Mouse (Mus musculus) neural tube, embryonic 14.5 days (tissue): Measurements from ENCODE around the gene Cda. TPM values are rescaled to one million over a fixed set of nuclear protein-coding genes. Genes with fewer than 3 reads are reported as not detected.
A peak's percentile ranks its signal among the peaks of the same experiment; 100 is the strongest.
"Not testable (repeated sequence)": the region's sequence is repeated elsewhere in the genome, so short reads cannot be mapped to it uniquely, and the experiment has no call there.

Experiments
- ATAC-seq: fragments of 200-750 bp; cut with Nextera tagmentation; 2 replicates; pipeline ENCODE4 v1.8.0; 2017; ENCODE audit warnings: low read depth, mild to moderate bottlenecking, moderate TSS enrichment, moderate library complexity
- H3K27ac ChIP-seq: fragments of 300-500 bp; sonication (generic); 2 replicates; pipeline ENCODE4 v1.5.1; 2014; ENCODE audit warnings: low read depth, mild to moderate bottlenecking, control low read depth, low read length, moderate library complexity, mixed read lengths
- H3K27me3 ChIP-seq: fragments of 300-500 bp; sonication (generic); 2 replicates; pipeline ENCODE4 v1.6.1; 2014; ENCODE audit warnings: low read length; ENCODE audit not compliant: control insufficient read depth, insufficient read depth
- H3K36me3 ChIP-seq: fragments of 300-500 bp; sonication (generic); 2 replicates; pipeline ENCODE4 v1.6.1; 2014; ENCODE audit warnings: low read length, mixed read lengths; ENCODE audit not compliant: control insufficient read depth, insufficient read depth
- H3K4me1 ChIP-seq: fragments of 300-500 bp; sonication (generic); 2 replicates; pipeline ENCODE4 v1.6.1; 2014; ENCODE audit warnings: low read length; ENCODE audit not compliant: control insufficient read depth, insufficient read depth
- H3K4me2 ChIP-seq: fragments of 300-500 bp; sonication (generic); 2 replicates; pipeline ENCODE4 v1.6.1; 2014; ENCODE audit warnings: mild to moderate bottlenecking, low read depth, low read length, control low read depth
- H3K4me3 ChIP-seq: fragments of 300-500 bp; sonication (generic); 2 replicates; pipeline ENCODE4 v1.5.1; 2014; ENCODE audit warnings: low read depth, low read length, control low read depth, mixed read lengths
- H3K9ac ChIP-seq: fragments of 300-500 bp; sonication (generic); replicated peaks from 2 replicates; pipeline ENCODE4 v1.6.1; 2014; ENCODE audit warnings: low read depth, mild to moderate bottlenecking, control low read depth, low read length, mixed read lengths
- H3K9me3 ChIP-seq: fragments of 300-500 bp; sonication (generic); 2 replicates; pipeline ENCODE4 v1.6.1; 2016; ENCODE audit warnings: low read length; ENCODE audit not compliant: control insufficient read depth
- WGBS: fragments of 180-500 bp; shearing (Covaris S2); extraction: QIAGEN DNeasy Blood & Tissue Kit; methylation state at CpG from one replicate; pipeline ENCODE4 v1.1.7; 2014; 5-methylcytosine and 5-hydroxymethylcytosine counted together
- polyA plus RNA-seq: library from polyadenylated mRNA; unstranded; fragments of >200 nt; fragmentation: Nextera tagmentation; extraction: Ambion mirVana; gene quantifications from 2 replicates; pipeline ENCODE4 v1.2.1, GENCODE M21; 2014

Gene Cda
- polyA plus RNA-seq, 1 experiment from 2014 or later, result 8.5 TPM

- Histone ChIP-seq H3K9me3 (no peaks in the 10 kb centered on the region), H3K4me2 (no peak overlapping the region), H3K4me3 (no peak overlapping the region), H3K27me3 (no peaks in the 10 kb centered on the region), H3K4me1 (peaks cover 1% of the 10 kb centered on the region; the same call in 1 of the 2 replicates), H3K36me3 (no peaks in the 10 kb centered on the region), H3K9ac (no peak overlapping the region), H3K27ac (no peak overlapping the region)
- ATAC-seq, result no peak
- 39% methylated on average over 15 of the region's 15 CpGs for WGBS
Observed at GRCm38 (mm10) chr4:138330264-138330671, 37.5 kb downstream of the Cda start.

- Histone ChIP-seq H3K9me3 (no peaks in the 10 kb centered on the region), H3K4me3 (peak overlapping the region; percentile 12; the same call in 1 of the 2 replicates), H3K36me3 (no peaks in the 10 kb centered on the region), H3K27ac (no peak overlapping the region), H3K9ac (no peak overlapping the region), H3K27me3 (no peaks in the 10 kb centered on the region), H3K4me1 (peaks cover 9% of the 10 kb centered on the region; the same call in 1 of the 2 replicates), H3K4me2 (peak overlapping the region; percentile 34)
- no peak for ATAC-seq
- 66% methylated on average over 7 of the region's 7 CpGs for WGBS
Observed at GRCm38 (mm10) chr4:138327891-138328470, 39.8 kb downstream of the Cda start.

GRCm38 (mm10) chr4:138327155-138327554 lies 40.6 kb downstream of the Cda start:
- not testable (repeated sequence) for H3K4me2 ChIP-seq, H3K9ac ChIP-seq, H3K4me3 ChIP-seq, H3K27me3 ChIP-seq, H3K36me3 ChIP-seq, ATAC-seq, H3K27ac ChIP-seq, H3K9me3 ChIP-seq
- WGBS, result 74% methylated on average over 7 of the region's 12 CpGs
- peaks cover 11% of the 10 kb centered on the region; the same call in 1 of the 2 replicates for H3K4me1 ChIP-seq

- H3K36me3 ChIP-seq, result no peaks in the 10 kb centered on the region
- peaks cover 11% of the 10 kb centered on the region; the same call in 1 of the 2 replicates for H3K4me1 ChIP-seq
- no peaks in the 10 kb centered on the region for H3K9me3 ChIP-seq
- ATAC-seq, result peak; percentile 84
- H3K9ac ChIP-seq, result peak within 1 kb of the TSS; percentile 84
- WGBS, result 4% methylated on average over 40 of the region's 41 CpGs
- H3K27ac ChIP-seq, result peak within 1 kb of the TSS; percentile 92
- H3K27me3 ChIP-seq, result no peaks in the 10 kb centered on the region
- H3K4me2 ChIP-seq, result peak within 1 kb of the TSS; percentile 53
- peak within 1 kb of the TSS; percentile 87 for H3K4me3 ChIP-seq
Observed at GRCm38 (mm10) chr4:138326077-138326695, 41.6 kb downstream of the Cda start, which contains the start of gene Pink1. Pink1 (minus strand) TSS chr4:138326307.

GRCm38 (mm10) chr4:138325466-138326076 lies 42.2 kb downstream of the Cda start:
- H3K4me1 ChIP-seq, result peaks cover 11% of the 10 kb centered on the region; the same call in 1 of the 2 replicates
- WGBS, result under 1% methylated on average over 45 of the region's 45 CpGs
- H3K36me3 ChIP-seq, result no peaks in the 10 kb centered on the region
- H3K9ac ChIP-seq, result peak overlapping the region; percentile 84
- no peaks in the 10 kb centered on the region for H3K27me3 ChIP-seq
- peak overlapping the region; percentile 53 for H3K4me2 ChIP-seq
- H3K4me3 ChIP-seq, result peak overlapping the region; percentile 87
- H3K9me3 ChIP-seq, result no peaks in the 10 kb centered on the region
- peak; percentile 82 for ATAC-seq
- H3K27ac ChIP-seq, result peak overlapping the region; percentile 92

GRCm38 (mm10) chr4:138324451-138324850 lies 43.3 kb downstream of the Cda start:
- no peak overlapping the region for H3K4me3 ChIP-seq
- no peak overlapping the region for H3K9ac ChIP-seq
- WGBS, result 98% methylated on average over 3 of the region's 3 CpGs
- no peaks in the 10 kb centered on the region for H3K27me3 ChIP-seq
- H3K4me2 ChIP-seq, result no peak overlapping the region
- no peaks in the 10 kb centered on the region for H3K36me3 ChIP-seq
- no peak for ATAC-seq
- H3K4me1 ChIP-seq, result peaks cover 11% of the 10 kb centered on the region; the same call in 1 of the 2 replicates
- no peaks in the 10 kb centered on the region for H3K9me3 ChIP-seq
- H3K27ac ChIP-seq, result no peak overlapping the region

GRCm38 (mm10) chr4:138323753-138324152 lies 44.0 kb downstream of the Cda start:
- Histone ChIP-seq H3K4me3 (no peak overlapping the region), H3K4me2 (no peak overlapping the region), H3K27me3 (no peaks in the 10 kb centered on the region), H3K36me3 (no peaks in the 10 kb centered on the region), H3K9me3 (no peaks in the 10 kb centered on the region), H3K9ac (no peak overlapping the region), H3K27ac (no peak overlapping the region), H3K4me1 (peaks cover 11% of the 10 kb centered on the region; the same call in 1 of the 2 replicates)
- ATAC-seq, result no peak
- 81% methylated on average over 4 of the region's 4 CpGs for WGBS

- no peaks in the 10 kb centered on the region for H3K9me3 ChIP-seq
- H3K27ac ChIP-seq, result no peak overlapping the region
- no peak overlapping the region for H3K4me2 ChIP-seq
- WGBS, result 29% methylated on average over 4 of the region's 4 CpGs
- no peaks in the 10 kb centered on the region for H3K27me3 ChIP-seq
- peaks cover 11% of the 10 kb centered on the region; the same call in 1 of the 2 replicates for H3K4me1 ChIP-seq
- no peak overlapping the region for H3K4me3 ChIP-seq
- H3K9ac ChIP-seq, result no peak overlapping the region
- no peaks in the 10 kb centered on the region for H3K36me3 ChIP-seq
- ATAC-seq, result no peak
Observed at GRCm38 (mm10) chr4:138322692-138323091, 45.1 kb downstream of the Cda start.

- Histone ChIP-seq H3K27me3 (no peaks in the 10 kb centered on the region), H3K36me3 (0 out of 2 replicates have a peak, but pooled peaks cover 8% of the 10 kb centered on the region), H3K4me1 (peaks cover 11% of the 10 kb centered on the region; the same call in 1 of the 2 replicates), H3K9ac (no peak overlapping the region), H3K27ac (no peak overlapping the region), H3K9me3 (no peaks in the 10 kb centered on the region), H3K4me2 (no peak overlapping the region), H3K4me3 (no peak overlapping the region)
- no peak for ATAC-seq
- WGBS, result 77% methylated on average over 7 of the region's 7 CpGs
Observed at GRCm38 (mm10) chr4:138321488-138321887, 46.3 kb downstream of the Cda start.
